Mouse (Mus musculus) cerebellum, adult 8-10 months (tissue): ENCODE measurements around the gene Aldh3b2.

Experiments used
- DNase-seq: peaks from one replicate; pipeline ENCODE4 v3.0.0; 2022

Aldh3b2 gene

DNA sequence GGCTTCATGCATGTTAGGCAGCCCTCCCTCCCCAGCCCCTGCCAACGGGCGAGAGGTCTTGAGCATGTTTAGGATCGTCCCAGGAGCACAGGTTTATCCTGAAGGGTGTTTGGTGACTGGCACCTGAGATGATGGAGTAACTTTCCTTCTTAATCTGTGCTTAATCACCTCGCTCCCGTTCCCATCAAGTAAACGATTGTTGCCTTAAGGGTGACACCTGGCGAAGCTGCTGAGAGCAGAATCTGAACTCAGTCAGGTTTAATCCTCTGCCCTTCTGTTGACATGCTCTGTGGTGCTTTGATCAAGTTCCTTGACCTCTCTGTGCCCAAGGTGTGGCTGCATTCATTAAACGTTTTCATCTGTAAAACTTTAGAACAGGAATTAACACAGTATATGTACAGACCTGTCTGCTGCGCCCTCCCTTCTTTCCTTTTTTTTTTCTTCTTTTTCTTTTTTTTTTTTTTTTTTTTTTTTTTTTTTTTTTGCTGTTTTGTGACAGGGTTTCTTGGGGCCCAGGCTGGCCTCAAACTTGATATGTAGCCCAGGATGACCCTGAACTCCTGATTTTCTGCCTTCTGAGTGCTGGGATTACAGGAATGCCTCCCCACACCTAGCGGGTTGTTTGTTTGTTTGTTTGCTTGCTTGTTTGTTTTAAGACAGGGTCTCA, 45.9 kb downstream of the Aldh3b2 start:
- no peak for DNase-seq

DNA sequence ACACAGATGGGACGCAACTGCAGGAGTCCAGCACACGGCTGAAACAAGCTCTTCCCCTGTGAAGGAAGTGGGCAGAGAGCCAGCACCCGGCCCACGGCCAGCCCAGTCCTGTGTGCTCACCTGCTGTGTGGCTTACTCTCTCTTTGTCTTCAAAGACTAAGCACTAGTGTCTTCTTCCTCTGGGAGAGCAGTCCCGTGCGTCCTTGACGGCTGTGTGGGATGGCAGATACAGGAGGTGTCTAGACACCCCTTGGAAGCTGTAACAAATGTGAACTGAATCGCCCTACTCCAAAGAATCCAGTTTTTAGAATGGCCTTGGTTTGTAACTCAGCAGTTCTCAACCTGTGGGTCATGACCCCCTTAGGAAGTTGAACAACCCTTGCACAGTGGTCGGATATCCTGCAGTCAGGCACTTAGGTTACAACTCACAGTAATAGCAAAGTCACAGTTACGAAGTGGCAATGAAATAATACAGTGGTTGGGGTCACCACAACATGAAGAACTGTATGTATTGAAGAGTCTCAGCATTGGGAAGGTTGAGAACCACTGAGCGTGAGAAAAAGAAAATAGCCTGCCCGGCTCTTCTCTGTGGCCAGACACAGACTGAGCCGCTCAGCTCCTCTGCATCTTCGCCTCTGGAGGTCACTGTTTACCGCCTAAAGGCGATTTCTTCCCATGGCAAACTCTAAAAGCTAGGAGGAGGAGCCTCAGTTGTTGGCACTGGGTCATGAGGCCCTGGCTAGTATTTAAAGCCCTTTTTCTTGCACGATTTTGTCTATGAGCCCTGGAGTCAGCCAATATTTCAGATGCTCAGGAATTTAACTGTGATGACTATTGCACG, 46.8 kb downstream of the Aldh3b2 start:
- peak; percentile 86 for DNase-seq

- DNase-seq, result no peak
Observed at GRCm38 (mm10) chr19:4023185-4023584, 51.1 kb downstream of the Aldh3b2 start.

- no peak for DNase-seq
Observed at GRCm38 (mm10) chr19:4027576-4027975, 55.4 kb downstream of the Aldh3b2 start.
